Mouse (Mus musculus) hindbrain, embryonic 12.5 days (tissue): ENCODE measurements around the gene Trim6. TPM values are rescaled to one million over a fixed set of nuclear protein-coding genes. Genes with fewer than 3 reads are reported as not detected.
"Not testable (repeated sequence)": the region's sequence is repeated elsewhere in the genome, so short reads cannot be mapped to it uniquely, and the experiment has no call there.

ENCODE experiments used
- ATAC-seq: fragments of 200-750 bp; cut with Nextera tagmentation; 2 replicates; pipeline ENCODE4 v1.8.0; 2017; ENCODE audit warnings: moderate TSS enrichment; ENCODE audit not compliant: low FRiP score
- H3K27ac ChIP-seq: fragments of 300-500 bp; sonication (generic); 2 replicates; pipeline ENCODE4 v1.5.1; 2016; ENCODE audit warnings: mild to moderate bottlenecking
- H3K27me3 ChIP-seq: fragments of 300-500 bp; sonication (generic); 2 replicates; pipeline ENCODE4 v1.6.1; 2016; ENCODE audit warnings: mild to moderate bottlenecking
- H3K36me3 ChIP-seq: fragments of 300-500 bp; sonication (generic); 2 replicates; pipeline ENCODE4 v1.6.1; 2016; ENCODE audit warnings: mild to moderate bottlenecking
- H3K4me1 ChIP-seq: fragments of 300-500 bp; sonication (generic); 2 replicates; pipeline ENCODE4 v1.6.1; 2016
- H3K4me2 ChIP-seq: fragments of 300-500 bp; sonication (generic); replicated peaks from 2 replicates; pipeline ENCODE4 v1.6.1; 2016; ENCODE audit warnings: mild to moderate bottlenecking
- H3K4me3 ChIP-seq: fragments of 300-500 bp; sonication (generic); 2 replicates; pipeline ENCODE4 v1.5.1; 2016; ENCODE audit warnings: mild to moderate bottlenecking
- H3K9ac ChIP-seq: fragments of 300-500 bp; sonication (generic); 2 replicates; pipeline ENCODE4 v1.6.1; 2016; ENCODE audit warnings: mild to moderate bottlenecking, moderate library complexity
- H3K9me3 ChIP-seq: fragments of 300-500 bp; sonication (generic); replicated peaks from 2 replicates; pipeline ENCODE4 v1.6.1; 2016; ENCODE audit warnings: mild to moderate bottlenecking
- WGBS: fragments of 180-500 bp; shearing (Covaris S2); methylation state at CpG from one replicate; pipeline ENCODE4 v1.1.7; 2016; 5-methylcytosine and 5-hydroxymethylcytosine counted together
- polyA plus RNA-seq: library from polyadenylated mRNA; unstranded; fragments of >200 nt; fragmentation: Nextera tagmentation; extraction: Ambion mirVana; gene quantifications from 2 replicates; pipeline ENCODE4 v1.2.1, GENCODE M21; 2016

Trim6 gene
- polyA plus RNA-seq, 1 experiment from 2014 or later = 1.7 TPM

DNA sequence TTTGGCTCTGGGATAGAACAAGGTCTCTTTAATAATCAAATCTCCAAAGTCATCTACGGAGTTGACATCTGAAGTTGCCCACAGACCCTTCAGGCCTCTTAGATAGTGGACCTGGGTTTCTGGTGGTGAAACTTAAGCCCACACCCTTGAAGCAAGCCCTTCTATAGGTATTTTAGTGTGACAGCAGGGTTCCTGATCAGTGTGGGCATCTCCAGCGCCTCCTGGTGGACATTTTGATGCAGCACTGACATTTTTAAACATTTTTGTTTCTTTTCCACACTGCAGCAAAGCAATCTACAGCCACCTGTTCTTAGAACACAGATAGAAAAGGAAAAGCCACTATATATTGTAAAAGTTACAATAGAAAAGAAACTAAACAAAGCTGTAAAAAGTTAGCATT is 12.6 kb downstream of the Trim6 start:
- no peaks in the 10 kb centered on the region for H3K27me3 ChIP-seq

DNA sequence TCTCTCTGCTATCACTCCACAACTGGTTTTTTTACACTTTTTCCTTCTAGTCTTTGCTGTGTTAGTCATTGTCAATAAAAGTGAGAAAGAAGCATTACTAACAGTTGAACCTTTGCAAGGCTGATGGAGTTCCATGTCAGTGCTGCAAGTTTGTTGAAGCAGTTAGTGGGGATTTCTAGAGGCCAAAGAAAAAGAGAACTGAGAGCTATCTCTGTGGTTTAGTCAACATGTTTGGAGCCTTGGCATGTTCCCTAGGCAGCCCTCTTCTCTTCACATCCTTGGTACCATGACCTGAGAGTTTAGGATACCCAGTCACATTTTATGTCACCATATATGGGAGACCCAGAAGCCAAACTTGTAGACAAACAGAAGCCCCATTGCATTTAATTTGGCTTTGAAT is 22.3 kb downstream of the Trim6 start:
- Histone ChIP-seq H3K36me3 (no peaks in the 10 kb centered on the region), H3K4me1 (no peaks in the 10 kb centered on the region), H3K4me2 (no peak overlapping the region), H3K9me3 (no peaks in the 10 kb centered on the region), H3K27ac (no peak overlapping the region), H3K27me3 (no peaks in the 10 kb centered on the region), H3K4me3 (no peak overlapping the region), H3K9ac (no peak overlapping the region)
- ATAC-seq = no peak

More for the DNA sequence above, 12.6 kb downstream of the Trim6 start:
- Histone ChIP-seq H3K36me3 (no peaks in the 10 kb centered on the region), H3K9ac (no peak overlapping the region), H3K4me3 (no peak overlapping the region), H3K4me1 (no peaks in the 10 kb centered on the region), H3K9me3 (no peaks in the 10 kb centered on the region), H3K27ac (no peak overlapping the region), H3K4me2 (no peak overlapping the region)
- no peak for ATAC-seq
- 36% methylated on average over 2 of the region's 2 CpGs for WGBS

DNA sequence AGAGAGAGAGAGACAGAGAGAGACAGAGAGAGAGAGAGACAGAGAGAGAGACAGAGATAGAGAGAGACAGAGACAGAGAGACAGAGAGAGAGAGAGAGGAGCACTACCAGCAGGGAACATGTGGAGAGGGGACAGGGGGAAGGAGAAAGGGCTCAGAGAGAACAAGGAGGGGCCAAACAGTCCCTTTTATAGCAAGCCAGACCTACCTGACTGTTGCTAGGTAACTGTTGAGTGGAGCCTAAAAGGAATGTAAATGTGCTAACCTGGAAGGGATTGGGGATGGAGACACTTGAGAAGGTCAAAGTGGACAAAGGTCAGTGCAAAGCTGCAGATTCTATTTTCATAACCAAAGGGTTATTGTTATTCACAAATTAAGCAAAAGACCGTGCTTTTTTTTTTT is 25.0 kb downstream of the Trim6 start:
- Histone ChIP-seq H3K27ac (no peak overlapping the region), H3K36me3 (no peaks in the 10 kb centered on the region), H3K4me1 (no peaks in the 10 kb centered on the region), H3K27me3 (no peaks in the 10 kb centered on the region), H3K9ac (no peak overlapping the region), H3K4me2 (no peak overlapping the region), H3K4me3 (no peak overlapping the region), H3K9me3 (no peaks in the 10 kb centered on the region)
- WGBS = 68% methylated on average over 1 of the region's 1 CpGs
- no peak for ATAC-seq

DNA sequence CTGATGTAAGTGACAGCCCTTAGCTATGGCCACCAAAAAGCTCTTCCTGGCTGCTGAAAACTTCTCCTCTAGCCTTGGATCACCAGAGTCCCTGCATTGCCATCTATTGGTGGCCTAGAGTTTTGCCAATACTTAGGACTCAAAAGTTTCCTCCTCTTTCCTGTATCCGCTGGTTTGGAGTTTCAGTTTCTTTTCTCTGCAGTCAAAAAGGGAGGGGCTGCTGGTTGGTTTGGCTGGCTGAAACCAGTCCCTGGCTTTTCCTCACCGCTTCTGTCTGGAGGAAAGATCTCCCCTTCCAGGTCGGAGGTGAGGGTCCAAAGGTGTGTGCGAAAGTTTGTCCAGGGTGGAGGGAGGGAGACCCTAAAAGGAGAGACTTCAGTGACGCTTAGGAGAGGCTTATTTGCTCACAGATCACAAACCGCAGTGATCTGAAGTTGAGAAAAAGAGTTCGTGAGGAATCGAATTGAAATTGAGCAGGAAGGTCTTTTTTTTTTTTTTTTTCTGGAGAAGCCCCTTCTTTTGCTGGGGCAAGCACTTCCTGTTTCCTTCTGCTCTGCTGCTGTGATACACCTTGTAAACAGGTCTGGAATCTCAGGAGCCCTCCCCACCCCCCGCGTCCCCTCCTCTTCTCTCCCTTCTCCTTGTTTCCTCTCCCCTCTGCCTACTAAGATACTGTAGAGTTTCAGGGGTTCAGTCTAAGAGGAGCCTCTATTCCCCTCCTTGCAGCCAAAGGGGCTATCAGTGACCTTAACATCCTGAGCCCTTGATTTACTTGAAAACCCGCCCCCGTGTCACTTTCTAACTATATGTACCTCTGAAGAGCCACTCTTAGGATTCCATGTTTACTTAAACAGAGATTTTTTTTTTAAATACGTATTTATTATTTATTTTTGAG is 25.9 kb downstream of the Trim6 start, which contains the start of gene Trim34a:
Trim34a (plus strand) TSS at position 171 of the 895 bp plus-strand sequence.
- H3K27me3 ChIP-seq = no peaks in the 10 kb centered on the region
- peak within 1 kb of the TSS; percentile 30 for H3K4me2 ChIP-seq
- no peak within 1 kb of the TSS for H3K9ac ChIP-seq
- no peak for ATAC-seq
- H3K4me3 ChIP-seq = peak within 1 kb of the TSS; percentile 26
- 6% methylated on average over 13 of the region's 13 CpGs for WGBS
- H3K27ac ChIP-seq = no peak within 1 kb of the TSS
- H3K9me3 ChIP-seq = no peaks in the 10 kb centered on the region
- H3K4me1 ChIP-seq = no peaks in the 10 kb centered on the region
- H3K36me3 ChIP-seq = no peaks in the 10 kb centered on the region

DNA sequence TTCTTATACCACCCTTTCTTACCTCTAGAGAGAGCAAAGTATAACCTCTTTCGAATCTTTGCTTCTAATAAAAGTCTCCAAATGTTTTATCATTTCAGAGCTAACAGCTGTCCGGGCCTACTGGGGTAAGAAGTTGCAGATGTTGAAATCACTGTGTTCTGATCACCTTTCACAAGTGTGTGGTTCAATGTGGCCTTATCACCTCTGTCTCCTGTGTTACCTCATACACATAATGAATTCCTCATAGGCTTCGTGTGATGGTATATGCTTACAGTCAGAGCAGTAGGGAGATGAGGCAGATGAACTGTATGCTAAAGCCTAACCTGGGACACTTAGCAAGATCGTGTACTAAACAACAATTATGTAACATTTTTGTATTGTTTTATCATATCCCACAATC is 41.8 kb downstream of the Trim6 start:
- H3K4me1 ChIP-seq, H3K36me3 ChIP-seq: not testable (repeated sequence)
- 86% methylated on average over 4 of the region's 4 CpGs for WGBS

DNA sequence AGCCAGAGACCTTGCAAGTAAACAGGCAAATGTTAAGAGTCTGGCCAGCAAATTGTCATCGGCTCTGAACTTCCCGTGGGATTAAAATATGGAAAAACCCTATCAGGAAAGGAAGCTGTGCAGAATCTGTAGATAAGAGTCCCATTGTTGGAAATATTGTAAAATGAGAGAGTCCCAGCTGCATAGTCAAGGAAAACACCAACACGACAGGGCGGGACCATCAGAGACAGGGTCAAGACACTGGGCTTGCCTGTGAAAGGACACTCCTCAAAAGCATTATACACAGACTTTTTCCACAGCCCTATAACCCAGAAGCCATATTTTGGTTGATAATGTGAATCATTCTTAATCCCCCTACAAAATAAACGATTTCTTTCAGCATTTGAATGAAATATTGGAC is 46.7 kb downstream of the Trim6 start:
- H3K9me3 ChIP-seq, H3K27ac ChIP-seq, H3K4me2 ChIP-seq, H3K4me3 ChIP-seq, H3K36me3 ChIP-seq, H3K4me1 ChIP-seq, H3K27me3 ChIP-seq, ATAC-seq, H3K9ac ChIP-seq: not testable (repeated sequence)
- WGBS = 92% methylated on average over 3 of the region's 5 CpGs

More for the DNA sequence above, 41.8 kb downstream of the Trim6 start:
- H3K9me3 ChIP-seq, H3K4me2 ChIP-seq, H3K9ac ChIP-seq, H3K27ac ChIP-seq, H3K4me3 ChIP-seq, ATAC-seq, H3K27me3 ChIP-seq: not testable (repeated sequence)

DNA sequence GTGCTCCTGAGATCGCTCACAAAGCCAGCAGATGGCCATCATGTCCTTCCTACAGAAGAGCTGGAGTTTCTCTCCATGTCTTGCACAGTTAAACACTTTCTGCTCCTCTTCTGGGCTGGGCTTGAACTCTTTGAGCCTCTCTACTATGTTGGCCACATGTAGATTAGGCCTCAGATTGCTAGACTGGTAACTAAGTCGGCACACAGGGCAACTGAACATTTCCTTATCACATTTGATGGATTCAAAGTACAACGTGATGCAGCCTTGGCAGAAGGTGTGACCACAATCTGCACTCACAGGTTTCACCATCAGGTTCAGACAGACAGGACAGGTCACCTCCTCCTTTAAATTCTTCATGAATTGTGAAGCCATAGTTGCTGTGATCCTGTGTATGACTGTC is 60.8 kb downstream of the Trim6 start:
- H3K27me3 ChIP-seq, H3K27ac ChIP-seq, H3K4me2 ChIP-seq, H3K4me3 ChIP-seq, ATAC-seq, H3K36me3 ChIP-seq, H3K9ac ChIP-seq, H3K4me1 ChIP-seq, H3K9me3 ChIP-seq: not testable (repeated sequence)
- 84% methylated on average over 3 of the region's 3 CpGs for WGBS

Other genes with a start within 250 kb of the Trim6 start
- gene Olfr635, start 247.6 kb upstream of the Trim6 start, polyA plus RNA-seq = not detected in 2 replicates
- gene Olfr638, start 220.0 kb upstream of the Trim6 start, polyA plus RNA-seq = not detected in 2 replicates
- gene Olfr639, start 201.5 kb upstream of the Trim6 start, polyA plus RNA-seq = 0.04 TPM in 1 of 2 replicates, not detected in the other
- not detected in 2 replicates for gene Olfr640, start 193.2 kb upstream of the Trim6 start, polyA plus RNA-seq
- not detected in 2 replicates for gene Olfr641, start 183.3 kb upstream of the Trim6 start, polyA plus RNA-seq
- gene Olfr642, start 166.1 kb upstream of the Trim6 start, polyA plus RNA-seq = not detected in 2 replicates
- gene 4930516K23Rik, start 157.3 kb upstream of the Trim6 start, polyA plus RNA-seq = not detected in 2 replicates
- gene Olfr644, start 146.9 kb upstream of the Trim6 start, polyA plus RNA-seq = not detected in 2 replicates
- not detected in 2 replicates for gene Olfr645, start 133.3 kb upstream of the Trim6 start, polyA plus RNA-seq
- gene Olfr646, start 113.9 kb upstream of the Trim6 start, polyA plus RNA-seq = not detected in 2 replicates
- not detected in 2 replicates for gene Ubqln5, start 89.0 kb upstream of the Trim6 start, polyA plus RNA-seq
- gene Olfr643, start 81.4 kb upstream of the Trim6 start, polyA plus RNA-seq = not detected in 2 replicates
- gene Ubqln3, start 75.5 kb upstream of the Trim6 start, polyA plus RNA-seq = not detected in 2 replicates
- not detected in 2 replicates for gene Ubqlnl, start 68.2 kb upstream of the Trim6 start, polyA plus RNA-seq
- not detected in 2 replicates for gene Olfm5, start 54.0 kb upstream of the Trim6 start, polyA plus RNA-seq
- gene Olfr648, start 35.4 kb upstream of the Trim6 start, polyA plus RNA-seq = 0.56 and 0.83 TPM in 2 replicates
- gene Olfr649, start 22.8 kb upstream of the Trim6 start, polyA plus RNA-seq = not detected in 2 replicates
- 0.90 and 1.4 TPM in 2 replicates for gene Trim34a, start 25.7 kb downstream of the Trim6 start, polyA plus RNA-seq
- 0.07 and 0.14 TPM in 2 replicates for gene Trim5, start 69.3 kb downstream of the Trim6 start, polyA plus RNA-seq
- gene Trim12a, start 96.7 kb downstream of the Trim6 start, polyA plus RNA-seq = 3.4 and 4.2 TPM in 2 replicates
- not detected in 2 replicates for gene Trim34b, start 110.7 kb downstream of the Trim6 start, polyA plus RNA-seq
- gene Trim12c, start 134.6 kb downstream of the Trim6 start, polyA plus RNA-seq = 1.0 and 1.3 TPM in 2 replicates
- not detected in 2 replicates for gene Trim30b, start 151.1 kb downstream of the Trim6 start, polyA plus RNA-seq
- not detected in 2 replicates for gene Trim30c, start 182.0 kb downstream of the Trim6 start, polyA plus RNA-seq
- gene Trim30a, start 246.4 kb downstream of the Trim6 start, polyA plus RNA-seq = 0.69 and 1.3 TPM in 2 replicates